Mouse (Mus musculus) left cerebral cortex, postnatal 25 days (tissue): ENCODE measurements at regions not wholly inside any gene's neighbourhood (a gene's known extent, or its start where the extent isn't known, plus 50 kb on each side); places are given as distances from the start of the nearest gene placed in this dataset.

Experiments
- DNase-seq, 2 experiments: peaks; one replicate each; pipeline ENCODE4 v3.0.0; 2022; ENCODE audit warnings: low spot score in 2 of 2, mixed read lengths in 1 of 2
- intact Hi-C: fragments of 180-260 bp; cut with DNase I; formaldehyde crosslinking; loops from one replicate; pipeline ENCODE4 v1.15.1; 2025

DNA sequence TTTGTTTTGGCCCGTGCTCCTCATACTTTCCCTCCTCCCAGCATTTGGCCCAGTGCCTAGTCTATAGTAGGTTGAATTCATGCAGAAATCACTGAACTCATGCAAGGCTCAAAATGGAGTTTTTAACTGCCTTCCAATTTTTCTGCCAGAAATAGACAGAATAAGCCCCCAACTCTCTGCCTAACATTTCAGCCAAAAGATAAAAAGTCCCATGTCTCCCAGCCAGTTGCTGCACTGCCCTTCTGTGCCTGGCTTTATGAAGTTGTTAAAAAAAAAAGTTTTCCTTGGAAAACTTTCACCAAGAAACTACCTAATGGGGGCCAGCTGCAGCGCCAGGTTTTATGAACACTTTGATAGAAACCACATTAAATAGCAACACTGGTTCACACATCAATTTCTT lies 222.0 kb downstream of the Zic3 start:
- intact Hi-C loops: no loop called here
- DNase-seq: no peak

- peak in 1 of 2 experiments; percentile 1 for DNase-seq
- intact Hi-C loops: no loop called here
Measured at GRCm38 (mm10) chrX:58256043-58256442, 233.5 kb downstream of the Zic3 start.

GRCm38 (mm10) chrX:58282903-58283302 lies 260.4 kb downstream of the Zic3 start:
- intact Hi-C loops: no loop called here

GRCm38 (mm10) chrX:58322832-58323231 lies 300.3 kb downstream of the Zic3 start:
- no peak for DNase-seq
- intact Hi-C loops: no loop called here

More at GRCm38 (mm10) chrX:58282903-58283302, 260.4 kb downstream of the Zic3 start:
- DNase-seq: no peak

- no peak for DNase-seq
- intact Hi-C loops: no loop called here
Measured at GRCm38 (mm10) chrX:58351606-58352005, 329.1 kb downstream of the Zic3 start.

DNA sequence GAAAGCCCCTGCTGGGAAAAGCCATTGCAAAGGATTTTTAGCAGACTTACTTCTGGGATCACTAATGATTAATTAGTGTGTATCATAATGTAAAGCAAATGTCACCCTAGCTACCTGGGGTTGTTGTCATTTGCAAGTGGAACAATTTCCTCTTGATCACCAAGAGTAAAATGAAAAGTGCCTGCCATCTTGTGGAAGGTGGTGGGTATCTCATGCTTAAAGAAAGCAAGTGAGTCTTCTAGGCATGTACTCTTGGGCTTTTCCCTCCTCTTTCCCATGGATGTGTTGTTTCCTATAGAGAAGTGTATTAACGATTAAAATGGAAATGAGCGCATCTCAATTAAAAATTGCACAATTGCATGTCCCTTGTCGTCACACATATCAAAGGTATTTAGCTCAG lies 355.4 kb downstream of the Zic3 start:
- DNase-seq: peak; percentile 3 to 29
- intact Hi-C loops: loop anchor here (10.0 kb wide), 3 partner anchors 323 to 943 kb away; no protein-coding TSS in a partner anchor
